Mouse (Mus musculus): ENCODE measurements around the gene Rab31. TPM values are rescaled to one million over a fixed set of nuclear protein-coding genes. Genes with fewer than 3 reads are reported as not detected.

Rab31 gene
- total RNA-seq, 1 experiment = 22.8 TPM

GRCm38 (mm10) chr17:65725814-65726213 lies 46.7 kb downstream of the Rab31 start:
- no peak for DNase-seq (ENCODE audit: low read depth, low spot score)
- TF ChIP-seq ZNF384 (IDR thresholded peaks at IDR 0.05; ENCODE audit: low read depth, low read length) (peak; percentile 47; the same call in 1 of the 2 replicates), HCFC1 (IDR thresholded peaks at IDR 0.05; ENCODE audit: borderline replicate concordance, insufficient read depth, low read length) (no peak), ZC3H11A (IDR thresholded peaks at IDR 0.05; ENCODE audit: borderline replicate concordance, low read depth, low read length) (no peak), MAFK (IDR thresholded peaks at IDR 0.05; ENCODE audit: insufficient read depth, low read depth, low read length) (no peak), CHD2 (IDR thresholded peaks at IDR 0.05; ENCODE audit: low read depth, low read length) (no peak)
- peak overlapping the region; percentile 92 for H3K27ac ChIP-seq (ENCODE audit: insufficient read depth, low read depth, low read length, poor library complexity, severe bottlenecking)
- H3K4me3 ChIP-seq (ENCODE audit: insufficient read depth in 1 of 2, low read depth in 1 of 2, low read length in 2 of 2, poor library complexity in 1 of 2, severe bottlenecking in 1 of 2) = no peak overlapping the region
- no peaks in the 10 kb centered on the region for H3K36me3 ChIP-seq (ENCODE audit: control insufficient read depth, insufficient read depth, low read length, poor library complexity, severe bottlenecking)
- peak overlapping the region; percentile 35; the same call in 1 of the 2 replicates for H3K9ac ChIP-seq (ENCODE audit: insufficient read depth, low read depth, low read length, poor library complexity, severe bottlenecking)
- in situ Hi-C loops (cut with MboI; ENCODE audit: low sequenced_read_pairs in 2 of 2, unreplicated experiment in 2 of 2) = no loop called here
- H3K4me1 ChIP-seq (ENCODE audit: control insufficient read depth in 2 of 2, insufficient read depth in 2 of 2, low read length in 2 of 2, poor library complexity in 1 of 2) = peaks cover 15 to 32% of the 10 kb centered on the region in 2 experiments; a peak in 3 of 4 replicates
- H3K9me3 ChIP-seq (ENCODE audit: control insufficient read depth, insufficient read depth, low read depth, low read length) = no peaks in the 10 kb centered on the region

- no peaks in the 10 kb centered on the region; the same call in 1 of the 2 replicates for H3K36me3 ChIP-seq (ENCODE audit: control insufficient read depth, insufficient read depth, low read length, poor library complexity, severe bottlenecking)
- in situ Hi-C loops (cut with MboI; ENCODE audit: low sequenced_read_pairs in 2 of 2, unreplicated experiment in 2 of 2) = no loop called here
- H3K27ac ChIP-seq (ENCODE audit: insufficient read depth, low read depth, low read length, poor library complexity, severe bottlenecking) = peak overlapping the region; percentile 68
- DNase-seq (ENCODE audit: low read depth, low spot score) = no peak
- H3K9me3 ChIP-seq (ENCODE audit: control insufficient read depth, insufficient read depth, low read depth, low read length) = no peaks in the 10 kb centered on the region
- 0 out of 2 replicates have a peak overlapping the region, but pooled peaks have one; percentile 19 for H3K9ac ChIP-seq (ENCODE audit: insufficient read depth, low read depth, low read length, poor library complexity, severe bottlenecking)
- peak; percentile 60; the same call in 1 of the 2 replicates for TF ChIP-seq CHD2 (IDR thresholded peaks at IDR 0.05; ENCODE audit: low read depth, low read length)
- no peak for TF ChIP-seq HCFC1 (IDR thresholded peaks at IDR 0.05; ENCODE audit: borderline replicate concordance, insufficient read depth, low read length)
- H3K4me3 ChIP-seq (ENCODE audit: insufficient read depth in 1 of 2, low read depth in 1 of 2, low read length in 2 of 2, poor library complexity in 1 of 2, severe bottlenecking in 1 of 2) = peak overlapping the region in 1 of 2 experiments; percentile 25; a peak in 1 of 4 replicates
- peaks cover 15 to 29% of the 10 kb centered on the region in 2 experiments; a peak in 3 of 4 replicates for H3K4me1 ChIP-seq (ENCODE audit: control insufficient read depth in 2 of 2, insufficient read depth in 2 of 2, low read length in 2 of 2, poor library complexity in 1 of 2)
Measured at GRCm38 (mm10) chr17:65725381-65725780, 47.2 kb downstream of the Rab31 start.

GRCm38 (mm10) chr17:65724254-65724653 lies 48.3 kb downstream of the Rab31 start:
- Histone ChIP-seq H3K36me3 (ENCODE audit: control insufficient read depth, insufficient read depth, low read length, poor library complexity, severe bottlenecking) (no peaks in the 10 kb centered on the region; the same call in 1 of the 2 replicates), H3K4me3 (ENCODE audit: insufficient read depth in 1 of 2, low read depth in 1 of 2, low read length in 2 of 2, poor library complexity in 1 of 2, severe bottlenecking in 1 of 2) (peak overlapping the region; percentile 19 to 44), H3K27ac (ENCODE audit: insufficient read depth, low read depth, low read length, poor library complexity, severe bottlenecking) (peak overlapping the region; percentile 68), H3K9me3 (ENCODE audit: control insufficient read depth, insufficient read depth, low read depth, low read length) (no peaks in the 10 kb centered on the region), H3K4me1 (ENCODE audit: control insufficient read depth in 2 of 2, insufficient read depth in 2 of 2, low read length in 2 of 2, poor library complexity in 1 of 2) (peaks cover 12 to 24% of the 10 kb centered on the region in 2 experiments; a peak in 3 of 4 replicates), H3K9ac (ENCODE audit: insufficient read depth, low read depth, low read length, poor library complexity, severe bottlenecking) (peak overlapping the region; percentile 45; the same call in 1 of the 2 replicates)
- no peak for DNase-seq (ENCODE audit: low read depth, low spot score)
- TF ChIP-seq CHD2 (IDR thresholded peaks at IDR 0.05; ENCODE audit: low read depth, low read length) (no peak), MAFK (IDR thresholded peaks at IDR 0.05; ENCODE audit: insufficient read depth, low read depth, low read length) (no peak), ZC3H11A (IDR thresholded peaks at IDR 0.05; ENCODE audit: borderline replicate concordance, low read depth, low read length) (no peak), HCFC1 (IDR thresholded peaks at IDR 0.05; ENCODE audit: borderline replicate concordance, insufficient read depth, low read length) (no peak), ZNF384 (IDR thresholded peaks at IDR 0.05; ENCODE audit: low read depth, low read length) (no peak)
- in situ Hi-C loops (cut with MboI; ENCODE audit: low sequenced_read_pairs in 2 of 2, unreplicated experiment in 2 of 2) = no loop called here

DNA sequence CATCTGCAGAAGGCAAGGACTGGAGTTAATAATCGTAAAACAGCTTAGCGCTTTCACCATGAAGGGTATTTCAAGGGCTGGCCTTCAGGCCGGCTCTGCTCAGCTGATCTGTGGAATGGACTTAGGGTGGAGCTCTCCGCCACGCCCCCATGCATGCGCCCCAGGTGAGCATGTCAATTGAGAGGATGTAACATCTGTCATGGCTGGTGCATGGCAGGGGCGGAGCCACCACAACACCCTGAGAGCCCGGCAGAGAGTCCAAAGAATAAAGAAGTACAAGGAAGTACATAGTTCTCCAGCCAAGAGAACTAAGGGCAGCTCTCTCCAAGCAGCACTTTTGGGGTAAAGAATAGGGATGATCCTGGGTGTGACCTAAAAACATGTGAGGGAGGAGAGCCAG lies 48.9 kb downstream of the Rab31 start:
- Histone ChIP-seq H3K9me3 (ENCODE audit: control insufficient read depth, insufficient read depth, low read depth, low read length) (no peaks in the 10 kb centered on the region), H3K36me3 (ENCODE audit: control insufficient read depth, insufficient read depth, low read length, poor library complexity, severe bottlenecking) (no peaks in the 10 kb centered on the region; the same call in 1 of the 2 replicates), H3K27ac (ENCODE audit: insufficient read depth, low read depth, low read length, poor library complexity, severe bottlenecking) (peak overlapping the region; percentile 69; the same call in 1 of the 2 replicates), H3K4me1 (ENCODE audit: control insufficient read depth in 2 of 2, insufficient read depth in 2 of 2, low read length in 2 of 2, poor library complexity in 1 of 2) (peaks cover 12 to 24% of the 10 kb centered on the region in 2 experiments; a peak in 3 of 4 replicates), H3K4me3 (ENCODE audit: insufficient read depth in 1 of 2, low read depth in 1 of 2, low read length in 2 of 2, poor library complexity in 1 of 2, severe bottlenecking in 1 of 2) (peak overlapping the region; percentile 19 to 44; a peak in 3 of 4 replicates), H3K9ac (ENCODE audit: insufficient read depth, low read depth, low read length, poor library complexity, severe bottlenecking) (no peak overlapping the region)
- in situ Hi-C loops (cut with MboI; ENCODE audit: low sequenced_read_pairs in 2 of 2, unreplicated experiment in 2 of 2) = no loop called here
- TF ChIP-seq ZC3H11A (IDR thresholded peaks at IDR 0.05; ENCODE audit: borderline replicate concordance, low read depth, low read length) = no peak
- 0 out of 2 replicates have a peak, but pooled peaks have one; percentile 33 for TF ChIP-seq HCFC1 (IDR thresholded peaks at IDR 0.05; ENCODE audit: borderline replicate concordance, insufficient read depth, low read length)
- DNase-seq (ENCODE audit: low read depth, low spot score) = no peak

DNA sequence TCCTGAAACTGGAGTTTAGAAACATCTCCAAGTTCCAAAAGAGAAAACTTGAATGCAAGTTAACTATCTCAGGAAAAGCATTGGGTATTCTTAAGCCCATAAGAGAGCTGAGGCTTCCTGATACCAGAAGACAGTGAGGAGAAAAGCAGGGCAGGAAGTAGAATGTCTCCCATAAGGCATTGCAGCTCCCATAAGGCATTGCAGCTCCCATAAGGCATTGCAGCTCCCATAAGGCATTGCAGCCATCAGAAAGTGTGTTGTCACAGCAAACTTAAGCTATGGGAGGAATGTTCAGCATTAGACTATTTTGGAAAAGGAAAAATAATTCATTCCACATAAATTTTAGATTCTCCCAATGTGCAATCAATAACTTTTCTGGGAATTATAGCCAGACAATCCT lies 51.2 kb downstream of the Rab31 start:
- H3K36me3 ChIP-seq (ENCODE audit: control insufficient read depth, insufficient read depth, low read length, poor library complexity, severe bottlenecking) = no peaks in the 10 kb centered on the region; the same call in 1 of the 2 replicates
- no peak overlapping the region for H3K4me3 ChIP-seq (ENCODE audit: insufficient read depth in 1 of 2, low read depth in 1 of 2, low read length in 2 of 2, poor library complexity in 1 of 2, severe bottlenecking in 1 of 2)
- no peaks in the 10 kb centered on the region for H3K9me3 ChIP-seq (ENCODE audit: control insufficient read depth, insufficient read depth, low read depth, low read length)
- H3K9ac ChIP-seq (ENCODE audit: insufficient read depth, low read depth, low read length, poor library complexity, severe bottlenecking) = no peak overlapping the region
- in situ Hi-C loops (cut with MboI; ENCODE audit: low sequenced_read_pairs in 2 of 2, unreplicated experiment in 2 of 2) = no loop called here
- no peak overlapping the region for H3K27ac ChIP-seq (ENCODE audit: insufficient read depth, low read depth, low read length, poor library complexity, severe bottlenecking)
- no peak for DNase-seq (ENCODE audit: low read depth, low spot score)
- H3K4me1 ChIP-seq (ENCODE audit: control insufficient read depth in 2 of 2, insufficient read depth in 2 of 2, low read length in 2 of 2, poor library complexity in 1 of 2) = peaks cover 12 to 16% of the 10 kb centered on the region in 2 experiments; a peak in 3 of 4 replicates
- TF ChIP-seq CHD2 (IDR thresholded peaks at IDR 0.05; ENCODE audit: low read depth, low read length) (no peak), MAFK (IDR thresholded peaks at IDR 0.05; ENCODE audit: insufficient read depth, low read depth, low read length) (no peak), HCFC1 (IDR thresholded peaks at IDR 0.05; ENCODE audit: borderline replicate concordance, insufficient read depth, low read length) (no peak), ZNF384 (IDR thresholded peaks at IDR 0.05; ENCODE audit: low read depth, low read length) (no peak), ZC3H11A (IDR thresholded peaks at IDR 0.05; ENCODE audit: borderline replicate concordance, low read depth, low read length) (no peak)

Measured in ES-E14 (cell line).